Comparison of ENCODE assay signal across 8 mouse cellular contexts in genomic region chr11:59300185-59300584, GRCm38 (mm10). TPM values are rescaled to one million over a fixed set of nuclear protein-coding genes. Genes with fewer than 3 reads are reported as not detected.
A peak's percentile ranks its signal among the peaks of the same experiment; 100 is the strongest.
DNase-seq lines count a peak whose midpoint lies in the region; ATAC-seq and TF ChIP-seq lines count a peak whose summit lies in the region.

No protein-coding gene starts in this region.

- peak; percentile 60 for TF ChIP-seq CTCF in lung, embryonic 14.5 days (IDR thresholded peaks at IDR 0.05; ENCODE audit: low read depth)

- 19% methylated on average over 3 of the region's 3 CpGs for WGBS in embryonic facial prominence, embryonic 11.5 days
- 26% methylated on average over 3 of the region's 3 CpGs for whole genome bisulfite sequencing in embryonic facial prominence, embryonic 10.5 days
- 10% methylated on average over 3 of the region's 3 CpGs for WGBS in lung, embryonic 14.5 days

- peaks cover 11% of the 10 kb centered on the region for H3K27me3 ChIP-seq in embryonic facial prominence, embryonic 11.5 days (ENCODE audit: control insufficient read depth, insufficient read depth, low read length)
- H3K27me3 ChIP-seq in embryonic facial prominence, embryonic 10.5 days (replicated peaks; ENCODE audit: low read depth, poor library complexity, severe bottlenecking) = peaks cover 89% of the 10 kb centered on the region
- peaks cover 30% of the 10 kb centered on the region for H3K27me3 ChIP-seq in lung, embryonic 14.5 days (ENCODE audit: insufficient read depth, low read length)
- H3K27me3 ChIP-seq in splenic B cell, adult 2 months (ENCODE audit: control insufficient read depth, insufficient read depth, low read length, poor library complexity, severe bottlenecking) = no peaks in the 10 kb centered on the region

- no peak overlapping the region for H3K9ac ChIP-seq in embryonic facial prominence, embryonic 11.5 days (replicated peaks; ENCODE audit: low read length)
- H3K9ac ChIP-seq in lung, embryonic 14.5 days = no peak overlapping the region

- DNase-seq in embryonic facial prominence, embryonic 11.5 days (ENCODE audit: low spot score) = peak; percentile 63
- DNase-seq in embryonic facial prominence, embryonic 10.5 days (ENCODE audit: low spot score) = no peak
- DNase-seq in lung, embryonic 14.5 days = peak; percentile 80
- DNase-seq in lung, adult 18-20 months = no peak
- DNase-seq in ZHBTc4 (ENCODE audit: low read depth, low spot score) = peak; percentile 59
- DNase-seq in splenic B cell, adult 2 months (ENCODE audit: low read depth, low spot score) = peak; percentile 33
- DNase-seq in left cerebral cortex, adult 11 months (ENCODE audit: low spot score) = no peak
- DNase-seq in layer of hippocampus, adult 9-11 months = no peak

- H3K4me2 ChIP-seq in embryonic facial prominence, embryonic 11.5 days (ENCODE audit: low read depth, low read length) = no peak overlapping the region
- no peak overlapping the region for H3K4me2 ChIP-seq in lung, embryonic 14.5 days

- H3K36me3 ChIP-seq in embryonic facial prominence, embryonic 11.5 days (replicated peaks; ENCODE audit: control insufficient read depth, insufficient read depth, low read depth, low read length) = no peaks in the 10 kb centered on the region
- no peaks in the 10 kb centered on the region for H3K36me3 ChIP-seq in embryonic facial prominence, embryonic 10.5 days (replicated peaks)
- H3K36me3 ChIP-seq in lung, embryonic 14.5 days (ENCODE audit: insufficient read depth) = no peaks in the 10 kb centered on the region
- no peaks in the 10 kb centered on the region for H3K36me3 ChIP-seq in splenic B cell, adult 2 months (ENCODE audit: control insufficient read depth, insufficient read depth, low read length, poor library complexity, severe bottlenecking)

- no peaks in the 10 kb centered on the region for H3K9me3 ChIP-seq in embryonic facial prominence, embryonic 11.5 days (replicated peaks; ENCODE audit: control insufficient read depth, low read length)
- H3K9me3 ChIP-seq in embryonic facial prominence, embryonic 10.5 days = no peaks in the 10 kb centered on the region
- H3K9me3 ChIP-seq in lung, embryonic 14.5 days (ENCODE audit: low read depth, low read length) = no peaks in the 10 kb centered on the region

- no peak overlapping the region for H3K27ac ChIP-seq in embryonic facial prominence, embryonic 11.5 days (replicated peaks; ENCODE audit: low read depth, low read length)
- no peak overlapping the region for H3K27ac ChIP-seq in embryonic facial prominence, embryonic 10.5 days (replicated peaks)
- H3K27ac ChIP-seq in lung, embryonic 14.5 days (ENCODE audit: low read depth) = no peak overlapping the region

- no peak overlapping the region for H3K4me3 ChIP-seq in embryonic facial prominence, embryonic 11.5 days (ENCODE audit: low read depth, low read length)
- H3K4me3 ChIP-seq in embryonic facial prominence, embryonic 10.5 days = no peak overlapping the region
- no peak overlapping the region for H3K4me3 ChIP-seq in lung, embryonic 14.5 days (ENCODE audit: low read depth, low read length)

- no peak for ATAC-seq in embryonic facial prominence, embryonic 11.5 days (replicated peaks; ENCODE audit: insufficient number of reproducible peaks, low FRiP score, low TSS enrichment, low read depth)
- ATAC-seq in lung, embryonic 14.5 days (ENCODE audit: insufficient read depth) = no peak

- H3K4me1 ChIP-seq in embryonic facial prominence, embryonic 11.5 days (ENCODE audit: control insufficient read depth, insufficient read depth, low read length) = no peaks in the 10 kb centered on the region
- peaks cover 8% of the 10 kb centered on the region for H3K4me1 ChIP-seq in embryonic facial prominence, embryonic 10.5 days
- no peaks in the 10 kb centered on the region for H3K4me1 ChIP-seq in lung, embryonic 14.5 days (ENCODE audit: insufficient read depth)

RNA-seq across cellular contexts. Expression of gene Wnt9a, which starts 6.5 kb away (rescaled TPM):
- 1.6 and 1.8 TPM in 2 replicates for polyA plus RNA-seq in embryonic facial prominence, embryonic 11.5 days (2014; fragmentation: Nextera tagmentation; extraction: Ambion mirVana)
- 2.3 and 2.6 TPM in 2 replicates for polyA plus RNA-seq in embryonic facial prominence, embryonic 10.5 days (2016; fragmentation: Nextera tagmentation; extraction: Ambion mirVana)
- polyA plus RNA-seq in lung, embryonic 14.5 days (2014; fragmentation: Nextera tagmentation; extraction: Ambion mirVana) = 1.1 and 1.5 TPM in 2 replicates

RNA-seq across cellular contexts. Expression of gene Wnt3a, which starts 9.6 kb away (rescaled TPM):
- 0.39 and 0.77 TPM in 2 replicates for polyA plus RNA-seq in embryonic facial prominence, embryonic 11.5 days (2014; fragmentation: Nextera tagmentation; extraction: Ambion mirVana)
- polyA plus RNA-seq in embryonic facial prominence, embryonic 10.5 days (2016; fragmentation: Nextera tagmentation; extraction: Ambion mirVana) = 0.77 and 1.7 TPM in 2 replicates
- not detected in 2 replicates for polyA plus RNA-seq in lung, embryonic 14.5 days (2014; fragmentation: Nextera tagmentation; extraction: Ambion mirVana)

Comparison
In these comparisons a context has a peak if more than half of its experiments do, and no peak if none do; other contexts are left out.
1. DNase-seq: peak in embryonic facial prominence, embryonic 11.5 days (single experiment), lung, embryonic 14.5 days (single experiment), ZHBTc4 (single experiment) and splenic B cell, adult 2 months (single experiment); none in embryonic facial prominence, embryonic 10.5 days (single experiment), lung, adult 18-20 months (0 of 2), left cerebral cortex, adult 11 months (single experiment) and layer of hippocampus, adult 9-11 months (single experiment).